Mouse (Mus musculus) cerebellum, adult 8-10 months (tissue): ENCODE measurements at regions not wholly inside any gene's neighbourhood (a gene's known extent, or its start where the extent isn't known, plus 50 kb on each side); places are given as distances from the start of the nearest gene placed in this dataset.

ENCODE experiments used
- DNase-seq: peaks from one replicate; pipeline ENCODE4 v3.0.0; 2022

- no peak for DNase-seq
These were observed 138.7 kb upstream of the Dnajc19 start for GRCm38 (mm10) chr3:34219741-34220310.

GRCm38 (mm10) chr3:34219096-34219495 lies 138.0 kb upstream of the Dnajc19 start:
- DNase-seq = no peak

GRCm38 (mm10) chr3:34217911-34218310 lies 136.8 kb upstream of the Dnajc19 start:
- DNase-seq = no peak

- DNase-seq = no peak
These were observed 133.1 kb upstream of the Dnajc19 start for GRCm38 (mm10) chr3:34214233-34214632.

GRCm38 (mm10) chr3:34206454-34206853 lies 125.3 kb upstream of the Dnajc19 start:
- DNase-seq = no peak

GRCm38 (mm10) chr3:34198228-34198627 lies 117.1 kb upstream of the Dnajc19 start:
- DNase-seq = no peak

GRCm38 (mm10) chr3:34197163-34197455 lies 116.0 kb upstream of the Dnajc19 start:
- DNase-seq = no peak

- no peak for DNase-seq
These were observed 115.5 kb upstream of the Dnajc19 start for GRCm38 (mm10) chr3:34196451-34197162.

GRCm38 (mm10) chr3:34195729-34196450 lies 114.8 kb upstream of the Dnajc19 start:
- no peak for DNase-seq

GRCm38 (mm10) chr3:34173416-34174097 lies 92.4 kb upstream of the Dnajc19 start:
- DNase-seq = no peak

GRCm38 (mm10) chr3:34172899-34173298 lies 91.8 kb upstream of the Dnajc19 start:
- no peak for DNase-seq

- DNase-seq = no peak
These were observed 90.8 kb upstream of the Dnajc19 start for GRCm38 (mm10) chr3:34171893-34172292.

- DNase-seq = no peak
These were observed 87.0 kb upstream of the Dnajc19 start for GRCm38 (mm10) chr3:34168087-34168486.

- DNase-seq = no peak
These were observed 68.9 kb upstream of the Dnajc19 start for GRCm38 (mm10) chr3:34150036-34150435.

GRCm38 (mm10) chr3:34143652-34144051 lies 62.5 kb upstream of the Dnajc19 start:
- no peak for DNase-seq

- no peak for DNase-seq
These were observed 58.1 kb upstream of the Dnajc19 start for GRCm38 (mm10) chr3:34139227-34139626.

GRCm38 (mm10) chr3:34137984-34138383 lies 56.9 kb upstream of the Dnajc19 start:
- no peak for DNase-seq

- DNase-seq = no peak
These were observed 55.3 kb upstream of the Dnajc19 start for GRCm38 (mm10) chr3:34136385-34136784.
